Mouse (Mus musculus) retina, embryonic 14.5 days (tissue): ENCODE measurements at regions not wholly inside any gene's neighbourhood (a gene's known extent, or its start where the extent isn't known, plus 50 kb on each side); places are given as distances from the start of the nearest gene placed in this dataset.

Experiments used
- DNase-seq: peaks from one replicate; pipeline ENCODE4 v3.0.0-alpha.2; 2015; ENCODE audit warnings: low spot score

DNA sequence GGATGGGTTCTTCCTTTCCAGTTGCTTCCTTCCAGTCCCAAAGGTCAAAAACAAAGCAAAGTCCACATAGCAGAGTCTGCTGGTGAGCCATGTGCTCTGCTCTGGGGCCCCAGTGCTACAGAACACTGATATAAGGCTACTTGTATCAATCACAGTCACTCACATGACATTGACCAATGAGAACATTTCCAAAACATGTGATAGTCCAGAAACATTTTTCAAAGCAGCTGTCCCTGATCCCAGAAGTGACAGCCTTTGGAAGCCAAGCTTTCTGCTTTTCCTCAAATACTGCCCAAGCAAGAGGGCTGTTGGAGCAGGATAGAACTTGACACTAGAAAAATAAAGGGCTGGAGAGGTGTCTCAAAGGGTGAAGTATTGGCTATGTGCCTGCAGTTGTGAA, 106.5 kb upstream of the Tgfbr2 start:
- no peak for DNase-seq

DNA sequence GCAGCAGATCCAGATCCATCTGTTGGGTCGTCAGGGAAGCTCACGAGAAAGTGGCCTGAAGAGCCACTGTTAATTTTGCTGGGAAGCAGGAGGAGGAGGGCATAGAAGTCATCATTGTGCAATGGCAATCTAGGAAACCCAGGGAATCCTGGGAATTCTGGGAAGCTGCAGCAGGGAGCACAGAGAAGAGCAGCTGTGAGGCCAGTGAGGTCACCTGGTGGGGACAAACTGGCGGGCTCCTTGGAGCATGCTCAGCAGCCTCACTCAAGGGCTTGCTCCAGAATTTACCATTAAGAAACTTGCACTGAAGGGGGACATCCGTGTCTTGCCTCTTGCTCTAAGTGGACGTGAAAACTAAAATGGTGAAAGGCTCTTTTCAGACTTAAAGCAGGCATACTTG, 105.0 kb upstream of the Tgfbr2 start:
- DNase-seq: no peak

DNA sequence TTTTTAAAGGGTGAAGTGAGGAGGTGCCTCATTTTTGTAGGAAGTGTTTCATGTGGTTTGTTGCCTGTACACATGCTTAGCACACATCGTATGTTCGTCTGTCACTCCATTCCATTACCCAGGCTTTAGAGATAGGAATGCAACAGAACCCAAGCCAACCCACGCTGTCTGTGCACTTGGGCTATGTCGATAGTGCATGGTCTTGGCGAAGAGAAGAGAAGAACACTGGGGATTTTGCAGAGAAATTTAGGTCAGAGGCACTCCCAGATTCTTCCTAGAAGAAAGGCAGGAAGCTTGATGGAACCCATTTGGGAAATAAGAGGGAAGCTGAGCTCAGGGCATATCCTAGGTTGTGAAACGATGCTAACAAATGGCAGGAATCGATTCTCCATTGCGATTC, 103.7 kb upstream of the Tgfbr2 start:
- no peak for DNase-seq

DNA sequence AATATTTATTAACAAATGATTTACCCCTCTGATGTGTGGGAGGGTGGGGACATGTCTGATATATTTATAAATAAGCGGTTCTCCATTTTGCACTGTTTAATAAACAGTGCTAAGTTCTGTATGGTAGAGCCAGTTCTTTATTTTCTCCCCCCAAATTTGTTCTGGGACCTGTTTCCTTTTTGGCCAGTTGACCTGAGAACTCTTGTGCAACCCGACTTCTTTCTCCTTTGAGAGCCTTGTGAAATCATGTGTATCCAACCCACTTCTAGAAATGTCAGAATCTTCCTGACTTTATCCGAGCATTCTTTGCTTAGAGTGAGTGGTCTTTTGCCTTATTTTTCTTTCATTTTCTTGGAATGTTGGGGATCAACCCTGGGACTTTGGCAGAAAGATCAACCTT, 102.6 kb upstream of the Tgfbr2 start:
- no peak for DNase-seq

DNA sequence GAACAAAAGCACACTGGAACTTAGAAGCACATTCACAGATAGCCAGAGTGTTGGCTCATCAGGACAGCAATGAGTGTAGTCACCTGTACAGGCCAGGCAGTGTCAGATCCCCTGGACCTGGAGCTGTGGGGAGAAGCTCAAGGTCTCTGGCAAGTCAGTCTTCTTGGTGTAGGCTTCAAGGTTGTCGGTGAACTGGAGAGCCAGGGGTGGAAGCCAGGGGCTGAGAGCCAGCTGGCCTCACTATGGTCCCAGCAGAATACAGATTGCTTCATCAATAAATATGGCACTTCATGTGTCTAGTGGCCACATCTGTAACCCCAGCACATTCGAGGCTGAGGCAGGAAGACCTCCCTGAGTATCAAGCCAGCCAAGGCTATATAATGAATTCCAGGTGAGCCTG, 101.0 kb upstream of the Tgfbr2 start:
- no peak for DNase-seq

DNA sequence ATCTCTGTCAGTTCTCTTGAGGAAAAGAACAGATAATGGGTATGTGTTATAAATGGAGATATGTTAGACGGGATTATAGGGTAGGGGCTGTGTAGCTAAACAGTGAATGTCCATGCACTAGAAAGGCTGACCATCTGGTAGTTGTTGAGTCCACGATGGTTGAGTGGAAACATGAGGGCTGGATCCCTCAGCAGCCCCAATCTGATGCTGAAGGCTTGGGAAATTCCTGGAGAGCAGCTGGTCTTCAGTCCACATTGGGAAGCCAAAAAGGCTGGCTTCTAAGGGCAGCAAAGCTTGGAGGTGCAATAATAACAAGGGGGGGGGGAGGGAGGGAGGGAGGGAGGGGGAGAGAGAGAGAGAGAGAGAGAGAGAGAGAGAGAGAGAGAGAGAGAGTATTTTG, 97.3 kb upstream of the Tgfbr2 start:
- no peak for DNase-seq

DNA sequence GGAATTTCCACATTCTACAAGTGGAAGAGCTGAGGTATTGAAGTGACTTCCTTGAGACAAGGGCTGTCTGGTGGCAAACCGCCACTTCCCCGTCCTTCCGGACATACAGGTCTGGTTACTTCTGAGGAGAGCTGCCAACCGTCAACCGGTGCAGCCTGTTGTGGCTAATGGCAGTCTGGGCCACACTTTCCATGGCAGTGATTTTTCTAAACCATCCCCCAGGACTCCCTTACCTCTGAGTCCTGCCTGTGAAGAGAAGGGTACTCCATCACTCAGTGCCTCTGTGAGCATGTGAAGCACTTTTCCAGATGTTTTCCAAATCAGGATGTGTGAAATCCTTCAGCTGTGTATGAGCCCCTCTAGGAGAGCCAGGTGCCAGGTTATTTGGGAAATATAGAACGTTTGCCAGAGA, 95.3 kb upstream of the Tgfbr2 start:
- DNase-seq: no peak

DNA sequence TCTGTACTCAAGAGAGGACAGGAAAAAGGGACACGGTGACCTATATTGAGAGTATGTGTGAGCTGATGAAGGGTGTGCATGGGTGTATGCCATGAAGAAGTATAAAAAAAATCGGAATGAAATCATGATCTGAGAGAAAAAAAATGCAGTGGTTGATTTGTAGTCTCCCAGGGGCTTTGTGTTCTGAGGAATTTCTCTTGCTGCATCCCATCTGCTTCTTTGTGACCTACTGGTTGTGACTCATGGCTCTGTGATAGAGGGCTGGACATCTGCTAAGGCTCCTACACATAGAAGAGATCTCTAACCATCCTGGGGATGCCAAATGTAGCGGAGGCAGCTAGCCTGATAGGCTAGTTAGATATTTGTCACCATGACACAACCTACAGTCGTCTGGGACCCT, 92.3 kb upstream of the Tgfbr2 start:
- no peak for DNase-seq

DNA sequence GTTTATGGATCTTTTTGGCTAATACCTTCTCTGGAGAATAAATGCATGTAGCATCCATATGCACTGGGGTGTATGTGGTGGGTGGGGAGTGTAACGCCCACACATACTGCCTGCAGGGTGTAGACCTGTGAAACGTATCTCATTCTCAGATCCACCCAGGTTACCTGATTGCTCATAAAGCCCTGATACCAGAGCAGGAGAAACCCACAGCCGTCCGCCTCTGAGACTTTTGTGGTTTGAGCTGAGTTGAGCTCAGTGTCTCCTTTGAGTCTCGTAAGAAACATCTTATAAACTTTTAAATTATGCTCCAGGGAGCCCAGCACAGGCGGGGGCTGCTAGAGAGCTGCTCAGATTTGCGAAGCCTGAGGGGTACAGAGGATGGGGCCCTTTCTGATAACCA, 88.7 kb upstream of the Tgfbr2 start:
- no peak for DNase-seq

DNA sequence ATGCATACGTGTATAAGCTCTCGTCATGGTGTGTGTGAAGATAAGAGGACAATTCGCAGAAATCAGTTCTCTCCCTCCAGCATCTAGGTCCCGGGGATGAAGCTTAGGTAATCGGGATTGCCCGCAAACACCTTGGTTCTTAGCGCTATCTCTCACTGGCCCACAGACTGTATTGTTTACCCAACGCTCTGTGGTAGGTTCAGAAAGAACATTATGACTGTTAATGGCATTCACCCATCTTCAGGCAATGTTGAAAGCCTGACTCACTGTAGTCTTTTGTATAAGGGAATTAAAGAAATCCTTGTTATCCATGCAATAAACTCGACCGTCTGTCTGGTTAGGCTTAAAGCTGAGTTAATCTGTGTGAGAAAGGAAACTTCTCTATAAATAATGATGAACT, 84.4 kb upstream of the Tgfbr2 start:
- no peak for DNase-seq

DNA sequence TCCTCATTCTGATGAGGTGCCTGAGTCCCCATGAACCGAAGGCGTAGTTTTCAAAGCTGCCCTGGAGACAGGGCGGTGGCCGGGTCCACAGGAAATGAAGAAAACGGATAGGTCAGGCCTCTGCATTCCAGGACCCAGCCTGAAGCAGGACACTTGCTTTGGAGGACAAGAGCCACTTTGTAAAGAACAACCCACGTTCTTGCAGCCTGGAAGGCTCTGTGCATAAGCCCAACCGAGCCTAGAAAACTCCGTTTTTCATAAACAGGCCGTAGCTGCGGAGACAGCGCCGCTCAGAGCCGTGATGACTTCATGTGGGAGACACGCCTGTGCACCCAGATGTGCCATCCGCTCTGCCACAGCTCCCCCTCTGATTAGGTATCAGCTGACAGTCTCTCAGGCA, 78.4 kb upstream of the Tgfbr2 start:
- DNase-seq: no peak

DNA sequence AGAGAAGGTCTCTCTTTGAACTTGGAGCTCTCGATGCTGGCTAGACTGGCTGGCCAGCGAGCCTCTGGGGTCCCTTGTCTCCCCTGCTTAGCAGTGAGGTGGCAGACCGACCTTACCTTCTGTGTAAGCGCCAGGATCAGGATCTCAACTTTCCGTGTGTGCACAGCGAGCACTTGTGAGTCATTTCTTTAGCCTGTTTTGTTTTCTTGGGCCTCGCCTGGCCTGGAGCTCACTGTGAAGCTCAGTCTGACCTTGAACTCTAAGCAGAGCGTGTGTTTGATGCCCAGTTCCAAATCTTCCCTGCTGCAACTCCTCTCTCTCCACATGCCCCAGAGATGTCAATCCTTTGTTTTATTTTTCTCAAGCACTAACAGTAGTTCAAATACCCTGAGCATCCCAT, 77.6 kb upstream of the Tgfbr2 start:
- no peak for DNase-seq

DNA sequence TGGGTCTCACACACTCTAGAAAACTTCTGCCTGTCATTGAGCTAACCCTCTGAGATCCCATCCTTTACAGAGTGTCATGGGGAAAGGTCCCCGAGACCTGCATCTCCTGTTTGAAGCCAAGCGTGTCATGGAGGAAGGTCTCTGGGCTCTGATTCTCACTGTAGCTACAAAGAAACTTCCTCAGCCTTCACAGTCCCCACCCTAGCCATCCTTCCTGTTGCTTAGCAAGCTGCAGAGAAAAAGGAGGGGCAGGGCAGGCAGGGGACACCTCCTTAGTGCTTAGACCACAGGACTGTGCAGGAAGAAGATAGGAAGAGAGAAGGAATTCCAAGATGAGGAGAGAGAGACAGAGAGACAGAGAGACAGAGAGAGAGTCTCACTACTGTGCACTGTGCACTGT, 74.6 kb upstream of the Tgfbr2 start:
- DNase-seq: no peak

DNA sequence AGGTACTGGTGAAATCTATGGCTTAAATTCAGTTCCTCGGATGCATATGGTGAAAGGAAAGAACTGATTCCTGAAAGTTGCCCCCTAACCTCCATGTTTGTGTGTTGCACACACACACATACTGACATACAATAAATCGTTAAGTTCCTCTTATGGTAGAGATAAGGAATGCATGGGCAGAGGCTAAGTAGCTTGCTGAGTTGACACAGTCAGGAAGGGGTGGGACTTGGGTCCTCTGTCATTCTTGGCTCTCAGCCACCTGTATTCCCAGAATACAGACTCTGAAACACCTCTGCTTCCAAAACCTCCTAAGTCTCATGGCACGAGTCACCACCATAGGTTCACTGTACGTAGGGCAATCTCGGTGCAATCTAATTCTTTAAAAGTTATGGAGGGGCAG, 70.0 kb upstream of the Tgfbr2 start:
- no peak for DNase-seq

DNA sequence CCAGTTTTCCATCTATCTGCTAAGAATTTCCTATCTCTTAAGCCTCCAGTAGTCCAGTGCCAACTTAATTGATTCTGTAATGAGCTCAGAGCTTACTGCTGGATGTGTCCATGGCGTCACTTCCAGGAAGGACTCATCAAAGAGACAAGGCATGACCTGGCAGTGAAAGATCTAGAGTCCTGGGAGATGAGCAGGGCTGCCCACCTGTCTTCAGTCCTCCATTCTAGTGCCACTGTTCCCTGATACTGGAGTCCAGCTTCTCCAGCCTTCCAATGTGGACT, 69.4 kb upstream of the Tgfbr2 start:
- DNase-seq: no peak

DNA sequence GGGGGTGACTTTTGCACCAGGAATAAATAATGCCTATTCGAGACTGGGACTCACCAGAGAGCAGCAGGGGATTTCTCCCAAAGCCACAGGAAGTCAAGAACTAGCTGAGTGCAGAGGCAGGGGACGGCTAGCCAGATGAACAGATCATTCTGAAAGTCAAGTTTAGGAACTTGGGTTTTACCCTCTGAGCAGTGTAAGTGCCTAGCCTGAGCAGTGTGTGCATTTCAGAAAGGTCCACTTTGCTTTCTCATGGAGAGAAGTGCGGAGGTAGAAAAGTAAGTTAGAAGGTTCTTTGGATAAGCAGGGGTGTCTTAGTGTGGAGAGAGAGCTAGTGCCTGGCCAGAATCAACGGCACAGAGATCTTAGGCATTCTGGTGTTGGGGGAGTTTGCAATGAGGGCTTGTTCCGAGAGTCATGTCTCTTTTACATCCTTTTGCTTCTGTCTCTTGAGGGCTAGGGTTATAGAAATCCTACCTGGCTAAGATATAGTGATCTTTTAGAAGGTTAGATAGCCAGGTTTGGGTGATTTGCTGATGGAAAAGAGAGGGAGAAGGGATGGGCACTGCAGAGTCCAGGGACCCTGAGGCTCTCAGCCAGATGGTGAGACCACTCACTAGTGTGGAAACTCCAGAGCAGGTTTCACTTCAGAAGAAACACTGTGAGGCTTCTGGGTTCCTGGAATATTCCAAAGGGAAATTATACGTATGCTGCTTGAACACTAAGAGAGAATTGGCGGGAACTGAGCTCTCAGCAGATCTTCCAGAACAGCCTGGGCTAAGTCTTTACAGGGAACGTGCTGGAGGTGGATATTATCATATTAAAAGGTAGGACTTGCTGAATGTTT, 68.8 kb upstream of the Tgfbr2 start:
- DNase-seq: no peak

DNA sequence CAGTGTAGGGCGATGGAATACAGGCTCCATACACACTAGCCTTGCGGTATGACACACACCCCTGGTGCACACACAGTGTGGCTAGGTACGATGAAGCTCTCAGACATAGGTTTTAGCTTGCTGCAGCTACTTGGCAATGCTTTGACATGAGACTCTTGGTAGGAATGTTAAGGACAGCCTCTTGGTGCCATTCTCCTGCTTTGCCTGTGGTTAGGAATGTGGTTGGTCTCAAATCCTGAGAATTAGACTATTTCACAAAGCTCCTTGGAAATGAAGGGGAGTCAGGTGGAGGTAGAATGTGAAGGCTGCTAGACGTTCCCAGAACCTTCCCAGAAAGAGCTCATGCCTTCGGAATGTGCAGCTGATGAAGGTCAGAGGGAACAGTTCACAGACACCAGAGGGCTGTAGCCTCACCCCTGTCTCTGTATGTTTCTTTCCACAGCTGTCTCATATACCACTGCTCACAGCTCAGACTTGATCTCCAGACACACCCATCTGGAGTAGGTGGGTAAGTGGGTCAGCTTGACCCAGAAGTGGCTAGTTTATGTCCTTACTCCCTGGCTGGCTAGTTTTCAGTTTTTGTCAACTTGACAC, 66.9 kb upstream of the Tgfbr2 start:
- no peak for DNase-seq

DNA sequence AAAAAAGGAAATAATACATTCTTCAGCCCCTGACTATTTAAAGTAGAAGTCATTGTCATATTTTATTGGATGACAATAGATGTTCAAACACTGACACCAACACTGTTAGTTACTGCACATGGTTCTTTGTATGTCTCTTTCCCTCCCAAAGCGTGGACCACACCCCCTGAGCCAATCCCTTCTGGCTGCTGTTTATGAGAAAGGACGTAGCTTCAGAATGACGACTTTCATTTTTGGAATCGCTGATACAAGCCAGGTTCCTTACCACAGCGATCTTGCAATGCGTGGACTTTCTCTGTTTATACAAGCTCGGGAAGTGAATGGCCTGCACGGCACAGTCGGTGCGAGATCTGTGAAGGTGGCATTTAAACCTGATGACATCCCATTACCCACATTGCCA, 66.1 kb upstream of the Tgfbr2 start:
- no peak for DNase-seq

DNA sequence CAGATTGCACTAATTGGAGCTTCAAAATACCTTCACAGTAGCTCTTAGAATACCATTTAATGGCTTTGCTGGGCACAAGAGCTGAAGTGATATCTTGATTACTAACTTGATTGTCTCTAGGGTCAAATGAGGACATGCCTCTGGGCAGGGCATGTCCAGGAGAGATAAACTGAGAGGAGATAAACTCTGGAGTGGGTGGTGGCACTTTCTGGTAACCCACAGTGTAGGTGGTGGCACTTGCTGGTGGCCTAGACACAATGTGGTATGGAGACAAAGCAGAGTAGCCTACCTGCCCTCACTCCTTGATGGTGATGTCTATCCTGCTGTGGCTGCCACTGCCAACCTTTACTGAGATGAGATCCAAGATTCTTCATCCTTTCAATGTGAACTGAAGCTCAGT, 61.7 kb upstream of the Tgfbr2 start:
- no peak for DNase-seq

DNA sequence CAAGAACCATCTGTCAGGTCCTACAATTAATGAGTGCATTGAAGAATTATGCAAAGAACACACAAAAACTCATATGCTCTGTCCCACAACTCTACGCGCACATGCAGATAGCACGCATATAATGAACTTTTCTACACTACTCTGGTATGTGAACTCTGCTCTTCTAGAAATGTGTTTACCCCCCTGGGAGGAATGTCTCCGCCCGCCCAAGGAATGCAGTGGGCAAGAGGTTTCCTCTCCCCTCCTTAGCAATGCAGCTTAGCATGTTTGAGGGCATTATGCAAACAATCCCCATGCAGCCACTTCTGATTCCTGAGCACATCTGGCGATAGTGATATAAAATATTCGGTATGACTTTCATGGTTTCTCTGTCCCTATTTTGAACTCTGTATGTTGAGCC, 59.0 kb upstream of the Tgfbr2 start:
- no peak for DNase-seq

DNA sequence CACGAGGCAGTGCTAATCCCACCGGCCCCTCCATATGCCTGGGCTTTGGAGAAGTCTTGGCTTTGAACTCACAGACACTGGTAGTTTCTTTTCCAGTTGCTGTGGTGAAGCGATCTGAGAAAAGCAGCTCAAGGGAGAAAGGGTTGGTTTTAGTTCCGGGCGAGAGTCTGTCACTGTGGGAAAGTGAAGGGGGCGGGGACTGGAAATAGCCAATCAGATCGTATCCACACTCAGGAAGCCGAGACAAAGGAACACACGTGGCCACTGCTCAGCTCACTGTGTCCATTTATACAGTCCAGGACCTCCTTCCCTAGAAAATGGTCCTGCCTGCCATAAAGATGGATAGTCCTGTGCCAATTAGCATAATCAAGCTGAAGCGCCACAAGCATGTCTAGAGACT, 57.2 kb upstream of the Tgfbr2 start:
- DNase-seq: no peak

DNA sequence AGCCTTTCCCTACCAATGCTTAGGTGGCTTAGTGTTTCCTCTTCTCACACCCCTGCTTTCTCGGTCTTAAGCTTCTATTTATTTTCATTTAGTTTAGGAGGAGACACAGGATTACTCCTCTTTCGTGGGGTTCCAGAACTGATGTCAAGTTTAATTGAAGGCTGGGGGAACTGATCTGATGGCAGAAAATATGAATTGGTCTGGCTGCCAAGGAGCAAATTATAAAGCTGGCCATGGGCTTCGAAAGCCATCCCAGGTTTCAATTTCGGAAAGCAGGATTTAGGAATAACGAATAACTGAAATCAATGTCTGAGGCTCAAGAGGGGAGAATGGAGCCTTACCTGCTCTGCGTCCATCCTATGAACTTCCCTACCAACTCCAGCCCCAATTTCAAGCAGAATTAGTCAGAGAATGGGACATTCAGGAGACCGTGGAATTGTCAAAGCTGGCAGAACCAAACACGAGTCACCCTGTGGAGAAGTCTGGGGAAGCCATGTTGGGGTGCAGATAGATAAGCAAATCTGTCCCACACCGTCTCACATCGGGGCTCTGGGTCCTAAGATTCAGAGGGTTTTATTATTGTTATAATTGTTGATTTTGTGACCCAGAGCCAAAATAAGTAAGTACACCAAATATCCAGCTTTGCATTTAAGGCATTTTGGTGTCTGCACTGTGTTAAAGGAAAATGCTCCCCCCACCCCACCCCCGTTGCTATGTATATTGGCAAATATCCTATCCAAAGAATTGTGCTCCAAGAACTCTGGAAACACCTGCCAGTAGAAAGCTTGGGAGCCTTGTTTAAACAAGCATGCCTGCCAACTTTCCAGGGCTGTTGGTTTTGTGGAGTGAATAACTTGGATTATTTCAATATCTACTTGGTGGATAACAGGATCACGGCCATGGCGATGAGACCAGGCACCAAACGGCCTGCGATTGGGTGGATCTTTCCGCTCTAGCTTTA, 56.5 kb upstream of the Tgfbr2 start:
- DNase-seq: no peak

DNA sequence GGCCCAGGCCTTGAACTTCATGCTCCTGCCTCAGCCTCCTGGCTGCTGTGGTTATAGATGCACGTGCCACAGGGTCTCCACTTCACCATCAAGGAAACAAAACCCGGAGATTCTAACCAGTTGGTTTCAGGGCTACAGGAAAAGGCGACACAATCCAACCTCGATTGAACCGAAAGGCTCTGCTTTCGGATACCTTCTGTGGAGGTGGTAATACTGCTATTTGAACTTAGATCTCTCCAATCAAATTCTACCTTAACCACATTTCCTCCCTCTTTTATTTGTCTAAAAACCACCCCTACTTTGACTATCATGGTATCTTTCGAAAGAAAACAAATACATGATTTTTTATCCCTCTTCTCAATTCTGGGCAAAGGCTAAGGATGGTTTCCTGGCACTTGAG, 55.2 kb upstream of the Tgfbr2 start:
- no peak for DNase-seq
